Mouse (Mus musculus): ENCODE data around the gene Srebf2.

GRCm38 (mm10) chr15:82186931-82187330, 40.0 kb downstream of the Srebf2 start:
- TF ChIP-seq CTCF (IDR thresholded peaks at IDR 0.05; ENCODE audit: insufficient read depth, low read depth, low read length) (no peak), POLR2A (IDR thresholded peaks at IDR 0.05; ENCODE audit: insufficient read depth, low read depth, low read length) (no peak)
